Mouse (Mus musculus): ENCODE measurements around the gene Sf3a2. TPM values are rescaled to one million over a fixed set of nuclear protein-coding genes. Genes with fewer than 3 reads are reported as not detected.
"Not testable (repeated sequence)": the region's sequence is repeated elsewhere in the genome, so short reads cannot be mapped to it uniquely, and the experiment has no call there.

The Sf3a2 gene
- polyA plus RNA-seq, 1 experiment = 34.5 TPM

- under 1% methylated on average over 82 of the region's 82 CpGs for WGBS
- peak within 1 kb of the TSS; percentile 94 for H3K27ac ChIP-seq (ENCODE audit: control insufficient read depth, insufficient read depth, low read depth, low read length, poor library complexity)
- H3K4me3 ChIP-seq (replicated peaks; ENCODE audit: control insufficient read depth, low read depth, low read length) = peak within 1 kb of the TSS; percentile 88
- peaks cover 6% of the 10 kb centered on the region for H3K4me1 ChIP-seq (ENCODE audit: control insufficient read depth, insufficient read depth, low read length)
- TF ChIP-seq CTCF (IDR thresholded peaks at IDR 0.05; ENCODE audit: control insufficient read depth, insufficient read depth, low read length) (no peak), POLR2A (IDR thresholded peaks at IDR 0.05; ENCODE audit: borderline replicate concordance, control insufficient read depth, low read depth, low read length) (peak; percentile 81)
These were observed 28.4 kb downstream of the Sf3a2 start, which contains the start of gene Oaz1 for GRCm38 (mm10) chr10:80826151-80827062. TSS of gene Oaz1 (plus strand) at chr10:80826656.

DNA sequence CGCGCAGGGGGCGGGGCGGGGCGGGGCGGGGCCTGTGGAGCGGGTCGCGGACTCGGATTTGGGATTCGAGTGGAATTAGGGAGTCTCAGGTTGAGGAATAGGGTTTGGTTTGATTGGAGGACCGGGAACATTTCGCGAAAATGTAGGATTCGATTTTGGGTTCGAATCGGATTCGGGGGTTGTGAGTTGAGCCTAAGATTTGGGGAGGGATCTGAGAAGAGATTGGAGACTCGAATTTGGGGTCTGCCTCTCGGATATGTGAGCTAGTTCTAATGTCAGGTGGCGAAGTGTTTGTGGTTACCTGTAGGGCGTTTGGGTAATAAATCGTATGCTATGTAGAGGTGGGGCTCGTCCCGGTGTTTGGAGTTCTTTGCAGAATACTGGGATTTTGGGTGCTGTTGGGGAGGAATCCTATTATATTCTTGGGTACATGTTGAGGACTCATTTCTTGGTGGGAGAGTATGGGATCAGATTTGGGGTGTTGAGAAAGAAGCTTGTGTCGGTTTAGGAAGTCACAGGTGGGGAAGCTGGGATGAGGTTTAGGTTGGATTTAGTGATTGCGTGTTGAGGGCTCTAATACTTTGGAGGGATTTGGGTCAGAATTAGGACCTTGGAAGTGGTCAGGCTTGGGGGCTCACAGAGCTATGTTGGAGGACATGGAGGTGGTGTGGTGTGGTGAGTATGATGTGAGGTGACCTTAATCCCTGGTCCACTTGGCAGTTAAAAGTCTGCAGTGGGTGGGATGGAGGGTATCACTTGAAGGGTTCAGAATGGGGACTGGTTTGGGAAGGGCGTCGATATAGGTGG, 29.3 kb downstream of the Sf3a2 start:
- Histone ChIP-seq H3K27ac (ENCODE audit: control insufficient read depth, insufficient read depth, low read depth, low read length, poor library complexity) (peak overlapping the region; percentile 94; the same call in 1 of the 2 replicates), H3K4me1 (ENCODE audit: control insufficient read depth, insufficient read depth, low read length) (peaks cover 6% of the 10 kb centered on the region), H3K4me3 (replicated peaks; ENCODE audit: control insufficient read depth, low read depth, low read length) (peak overlapping the region; percentile 88)
- no peak for TF ChIP-seq CTCF (IDR thresholded peaks at IDR 0.05; ENCODE audit: control insufficient read depth, insufficient read depth, low read length)
- TF ChIP-seq POLR2A (IDR thresholded peaks at IDR 0.05; ENCODE audit: borderline replicate concordance, control insufficient read depth, low read depth, low read length) = no peak
- WGBS = 2% methylated on average over 29 of the region's 29 CpGs

DNA sequence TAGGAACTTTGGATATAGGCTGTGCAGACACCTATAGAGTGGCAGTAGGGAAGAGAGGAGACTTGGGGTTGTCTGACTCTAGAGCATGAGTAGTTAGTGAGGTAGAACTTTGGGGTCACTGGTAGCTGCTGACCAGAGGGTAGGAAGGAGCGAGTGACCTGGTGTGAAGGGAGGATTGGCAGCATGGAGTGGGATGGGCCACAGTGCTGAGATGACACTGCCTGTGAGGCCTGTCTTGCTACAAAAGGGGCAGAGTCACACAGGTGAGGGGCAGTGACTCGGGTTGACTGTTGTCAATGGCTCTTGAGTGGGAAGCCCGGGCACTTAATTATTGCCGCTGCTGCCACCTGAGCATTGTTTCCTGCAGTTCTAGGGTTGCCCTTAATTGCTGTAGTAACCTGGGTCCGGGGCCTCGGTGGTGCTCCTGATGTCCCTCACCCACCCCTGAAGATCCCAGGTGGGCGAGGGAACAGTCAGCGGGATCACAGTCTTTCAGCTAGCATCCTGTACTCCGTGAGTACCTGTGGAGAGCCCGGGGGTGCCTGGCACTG, 29.9 kb downstream of the Sf3a2 start:
- WGBS = 50% methylated on average over 10 of the region's 10 CpGs
- no peak for TF ChIP-seq POLR2A (IDR thresholded peaks at IDR 0.05; ENCODE audit: borderline replicate concordance, control insufficient read depth, low read depth, low read length)
- TF ChIP-seq CTCF (IDR thresholded peaks at IDR 0.05; ENCODE audit: control insufficient read depth, insufficient read depth, low read length) = no peak
- Histone ChIP-seq H3K27ac (ENCODE audit: control insufficient read depth, insufficient read depth, low read depth, low read length, poor library complexity) (no peak overlapping the region), H3K4me1 (ENCODE audit: control insufficient read depth, insufficient read depth, low read length) (peaks cover 6% of the 10 kb centered on the region), H3K4me3 (replicated peaks; ENCODE audit: control insufficient read depth, low read depth, low read length) (peak overlapping the region; percentile 88)

- H3K27ac ChIP-seq (ENCODE audit: control insufficient read depth, insufficient read depth, low read depth, low read length, poor library complexity); H3K4me3 ChIP-seq (replicated peaks; ENCODE audit: control insufficient read depth, low read depth, low read length); H3K4me1 ChIP-seq (ENCODE audit: control insufficient read depth, insufficient read depth, low read length): not testable (repeated sequence)
- 76% methylated on average over 9 of the region's 9 CpGs for WGBS
These were observed 30.6 kb downstream of the Sf3a2 start for GRCm38 (mm10) chr10:80828587-80828986.

GRCm38 (mm10) chr10:80829359-80830278, 31.6 kb downstream of the Sf3a2 start:
- Histone ChIP-seq H3K4me1 (ENCODE audit: control insufficient read depth, insufficient read depth, low read length) (peaks cover 5% of the 10 kb centered on the region), H3K27ac (ENCODE audit: control insufficient read depth, insufficient read depth, low read depth, low read length, poor library complexity) (no peak overlapping the region), H3K4me3 (replicated peaks; ENCODE audit: control insufficient read depth, low read depth, low read length) (no peak overlapping the region)
- WGBS = 62% methylated on average over 1 of the region's 1 CpGs
- TF ChIP-seq CTCF (IDR thresholded peaks at IDR 0.05; ENCODE audit: control insufficient read depth, insufficient read depth, low read length) (no peak), POLR2A (IDR thresholded peaks at IDR 0.05; ENCODE audit: borderline replicate concordance, control insufficient read depth, low read depth, low read length) (no peak)

- Histone ChIP-seq H3K4me3 (replicated peaks; ENCODE audit: control insufficient read depth, low read depth, low read length) (no peak overlapping the region), H3K27ac (ENCODE audit: control insufficient read depth, insufficient read depth, low read depth, low read length, poor library complexity) (no peak overlapping the region), H3K4me1 (ENCODE audit: control insufficient read depth, insufficient read depth, low read length) (peaks cover 3% of the 10 kb centered on the region)
- 12% methylated on average over 9 of the region's 9 CpGs for WGBS
- TF ChIP-seq CTCF (IDR thresholded peaks at IDR 0.05; ENCODE audit: control insufficient read depth, insufficient read depth, low read length) (no peak), POLR2A (IDR thresholded peaks at IDR 0.05; ENCODE audit: borderline replicate concordance, control insufficient read depth, low read depth, low read length) (no peak)
These were observed 33.1 kb downstream of the Sf3a2 start for GRCm38 (mm10) chr10:80831136-80831535.

DNA sequence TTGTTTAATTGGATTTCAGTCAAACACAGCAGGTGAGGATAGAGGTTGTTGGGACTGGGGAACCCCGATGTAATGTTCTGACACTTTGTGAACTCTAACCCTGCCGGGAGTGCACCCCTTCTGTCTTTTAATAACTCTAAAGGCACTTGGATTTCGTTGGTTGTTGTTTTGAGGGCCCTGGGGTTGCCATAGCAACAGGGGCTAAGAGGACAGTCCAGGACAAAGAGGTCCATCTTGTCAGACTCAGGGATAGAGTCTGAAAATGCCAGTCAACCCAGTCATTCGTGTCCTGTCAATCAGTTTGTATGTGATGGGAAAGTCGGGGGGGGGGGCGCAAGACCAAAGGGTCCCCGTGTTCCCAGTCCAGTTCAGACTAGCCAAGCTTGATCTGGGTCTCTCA, 34.8 kb downstream of the Sf3a2 start:
- TF ChIP-seq POLR2A (IDR thresholded peaks at IDR 0.05; ENCODE audit: borderline replicate concordance, control insufficient read depth, low read depth, low read length) = no peak
- no peak for TF ChIP-seq CTCF (IDR thresholded peaks at IDR 0.05; ENCODE audit: control insufficient read depth, insufficient read depth, low read length)
- 79% methylated on average over 7 of the region's 7 CpGs for WGBS
- no peak overlapping the region for H3K4me3 ChIP-seq (replicated peaks; ENCODE audit: control insufficient read depth, low read depth, low read length)
- H3K4me1 ChIP-seq (ENCODE audit: control insufficient read depth, insufficient read depth, low read length) = peaks cover 1% of the 10 kb centered on the region
- no peak overlapping the region for H3K27ac ChIP-seq (ENCODE audit: control insufficient read depth, insufficient read depth, low read depth, low read length, poor library complexity)

Data from bone marrow, adult 2 months (tissue).